Mouse (Mus musculus) T-helper 17 cell (primary cell): ENCODE measurements around the gene Lin28a.

Source experiments
- in situ Hi-C, 2 experiments: fragments of 300-600 bp; cut with MboI, MseI; formaldehyde crosslinking; loops; 1 replicate in 1 of 2; 2 replicates in 1 of 2; pipeline ENCODE4 v1.15.1; 2025; ENCODE audit warnings: high pct_unique_total_duplicates in 2 of 2

Gene Lin28a

GRCm38 (mm10) chr4:133980496-133980895 is 38.1 kb downstream of the Lin28a start:
- in situ Hi-C loops = no loop called here

- in situ Hi-C loops = no loop called here
These were observed 40.5 kb downstream of the Lin28a start for GRCm38 (mm10) chr4:133978021-133978711.

- in situ Hi-C loops = loop anchor here in 1 of 2 experiments (5.0 kb wide), 1 partner anchor 49 kb away; no protein-coding TSS in a partner anchor
These were observed 46.9 kb downstream of the Lin28a start for GRCm38 (mm10) chr4:133971741-133972140.

GRCm38 (mm10) chr4:133970876-133971275 is 47.8 kb downstream of the Lin28a start:
- in situ Hi-C loops = loop anchor here in 1 of 2 experiments (5.0 kb wide), 1 partner anchor 49 kb away; no protein-coding TSS in a partner anchor

GRCm38 (mm10) chr4:133970196-133970595 is 48.4 kb downstream of the Lin28a start:
- in situ Hi-C loops = loop anchor here in 1 of 2 experiments (5.0 kb wide), 1 partner anchor 48 kb away; no protein-coding TSS in a partner anchor

GRCm38 (mm10) chr4:133969114-133969770 is 49.4 kb downstream of the Lin28a start:
- in situ Hi-C loops = no loop called here

GRCm38 (mm10) chr4:133968150-133968921 is 50.3 kb downstream of the Lin28a start, which contains the start of gene Hmgn2:
TSS of gene Hmgn2 (minus strand) at chr4:133968650.
- in situ Hi-C loops = no loop called here

- in situ Hi-C loops = no loop called here
These were observed 50.8 kb downstream of the Lin28a start for GRCm38 (mm10) chr4:133967866-133968149.

GRCm38 (mm10) chr4:133967138-133967865 is 51.3 kb downstream of the Lin28a start:
- in situ Hi-C loops = no loop called here

- in situ Hi-C loops = no loop called here
These were observed 52.2 kb downstream of the Lin28a start for GRCm38 (mm10) chr4:133966271-133966940.

GRCm38 (mm10) chr4:133962566-133962965 is 56.1 kb downstream of the Lin28a start:
- in situ Hi-C loops = no loop called here

- in situ Hi-C loops = no loop called here
These were observed 59.8 kb downstream of the Lin28a start for GRCm38 (mm10) chr4:133958884-133959283.

GRCm38 (mm10) chr4:133956358-133956757 is 62.3 kb downstream of the Lin28a start:
- in situ Hi-C loops = no loop called here
